Mouse (Mus musculus): ENCODE results near the gene Abtb2.
A peak's percentile ranks its signal among the peaks of the same experiment; 100 is the strongest.

The Abtb2 gene

DNA sequence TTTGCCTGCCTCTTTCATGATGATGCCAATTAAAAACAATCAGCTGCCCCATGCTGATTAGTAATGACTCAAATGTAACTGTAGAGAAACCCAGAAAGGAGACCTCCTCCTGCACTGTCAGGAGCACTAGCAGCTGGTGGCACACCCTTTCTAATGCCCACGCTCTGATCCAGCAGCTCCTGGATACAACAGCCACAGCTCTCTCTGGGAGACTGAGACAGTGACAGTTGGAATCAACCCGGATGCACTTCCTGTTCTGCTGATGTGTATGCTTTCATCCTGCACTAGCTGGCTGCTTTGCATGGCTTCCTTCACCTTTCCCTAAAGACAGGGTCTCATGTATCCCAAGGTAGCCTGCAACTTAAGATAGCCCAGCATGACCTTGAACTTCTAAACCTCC is 180.0 kb downstream of the Abtb2 start:
- no peak for DNase-seq

DNA sequence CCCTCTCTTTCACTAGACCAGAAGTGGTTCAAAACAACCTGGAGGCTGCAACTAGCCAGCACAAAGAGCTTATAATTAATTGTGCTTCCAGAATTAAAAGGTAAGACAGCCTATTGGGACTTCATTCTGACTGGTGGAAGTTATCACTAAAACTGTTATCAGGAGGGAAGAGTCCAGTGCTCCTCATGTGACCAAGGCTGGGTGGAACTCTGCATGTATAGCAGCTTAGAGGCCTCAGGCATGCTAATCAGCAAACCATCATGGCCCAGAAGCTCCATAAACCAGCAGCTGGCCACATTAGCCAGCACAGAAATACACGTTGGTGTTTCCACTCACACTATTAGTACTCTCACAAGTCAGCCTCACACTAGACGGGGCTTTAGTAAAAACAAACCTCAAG is 180.7 kb downstream of the Abtb2 start:
- no peak for DNase-seq

DNA sequence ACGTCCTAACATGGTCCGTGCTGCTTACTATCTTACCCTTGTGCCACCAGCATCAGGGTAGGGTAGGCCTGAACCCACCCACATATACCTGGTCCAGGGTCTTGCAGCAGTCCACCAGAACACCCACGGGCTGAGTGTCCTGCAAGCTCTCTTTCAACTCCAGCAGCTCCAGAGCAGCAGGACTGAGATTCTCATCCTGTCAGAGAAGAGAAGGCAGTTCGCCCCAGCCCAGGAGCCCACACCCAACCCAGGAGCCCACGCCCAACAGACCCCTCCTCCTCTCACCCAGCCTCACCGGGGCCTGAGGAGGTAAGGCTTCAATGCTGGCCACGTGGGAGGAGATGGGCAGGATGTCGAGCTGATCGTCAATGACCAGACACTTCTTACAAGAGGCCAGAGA is 181.8 kb downstream of the Abtb2 start:
- DNase-seq: no peak

DNA sequence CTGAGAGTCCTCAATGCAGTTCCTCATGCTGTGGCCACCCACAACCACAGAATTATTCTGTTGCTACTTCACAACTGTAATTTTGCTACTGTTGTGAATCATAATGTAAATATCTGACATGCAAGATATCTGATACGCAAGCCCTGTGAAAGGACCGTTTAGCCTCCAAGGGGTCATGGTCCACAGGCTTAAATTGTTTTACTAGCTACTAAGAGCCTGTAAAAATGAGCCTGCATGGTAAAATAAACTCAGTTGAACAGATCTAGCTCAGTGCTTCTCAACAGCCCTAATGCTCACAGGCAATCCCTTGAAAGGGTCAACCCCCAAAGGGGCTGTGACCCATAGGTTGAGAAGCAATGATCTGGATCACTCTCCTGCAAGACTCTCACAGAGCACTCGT is 183.0 kb downstream of the Abtb2 start:
- no peak for DNase-seq

DNA sequence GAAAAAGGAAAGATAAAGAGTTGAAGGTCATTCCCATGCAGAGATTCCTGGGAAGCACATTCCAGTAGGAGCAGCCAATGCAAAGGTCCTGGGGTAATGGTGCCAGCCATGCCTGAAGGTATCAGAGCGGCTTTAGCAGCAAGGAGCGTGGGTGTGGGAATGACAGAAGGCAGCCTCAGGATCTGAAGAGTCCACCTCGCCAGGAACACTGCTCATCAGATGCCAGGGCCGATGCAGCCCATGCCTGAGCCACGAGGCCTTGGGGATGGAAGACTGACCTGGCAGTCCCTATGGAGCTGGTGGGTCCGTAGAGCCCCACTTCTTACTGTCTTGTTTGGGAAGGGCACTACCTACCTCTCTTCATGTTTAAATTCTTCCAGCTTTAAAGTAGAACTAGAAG is 185.7 kb downstream of the Abtb2 start:
- no peak for DNase-seq

DNA sequence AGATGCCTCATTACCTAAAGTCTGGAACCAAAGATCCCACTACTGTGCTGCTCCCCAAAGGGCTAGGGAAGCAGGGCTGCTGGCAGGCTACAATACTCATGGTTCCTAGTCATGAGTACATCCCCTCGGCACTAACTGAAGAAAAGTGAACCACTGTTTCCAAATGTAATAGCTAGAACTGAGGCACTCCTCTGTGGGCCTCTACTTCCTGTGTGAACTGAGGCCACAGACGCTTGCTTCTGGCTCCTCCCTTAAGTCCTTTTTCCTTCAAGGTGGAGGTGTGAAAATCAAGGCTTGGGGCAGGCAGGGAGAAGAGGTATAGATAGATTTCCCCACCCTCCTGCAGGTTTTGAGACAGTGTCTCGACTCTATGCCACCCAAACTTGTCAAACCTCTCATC is 188.5 kb downstream of the Abtb2 start:
- DNase-seq: no peak

DNA sequence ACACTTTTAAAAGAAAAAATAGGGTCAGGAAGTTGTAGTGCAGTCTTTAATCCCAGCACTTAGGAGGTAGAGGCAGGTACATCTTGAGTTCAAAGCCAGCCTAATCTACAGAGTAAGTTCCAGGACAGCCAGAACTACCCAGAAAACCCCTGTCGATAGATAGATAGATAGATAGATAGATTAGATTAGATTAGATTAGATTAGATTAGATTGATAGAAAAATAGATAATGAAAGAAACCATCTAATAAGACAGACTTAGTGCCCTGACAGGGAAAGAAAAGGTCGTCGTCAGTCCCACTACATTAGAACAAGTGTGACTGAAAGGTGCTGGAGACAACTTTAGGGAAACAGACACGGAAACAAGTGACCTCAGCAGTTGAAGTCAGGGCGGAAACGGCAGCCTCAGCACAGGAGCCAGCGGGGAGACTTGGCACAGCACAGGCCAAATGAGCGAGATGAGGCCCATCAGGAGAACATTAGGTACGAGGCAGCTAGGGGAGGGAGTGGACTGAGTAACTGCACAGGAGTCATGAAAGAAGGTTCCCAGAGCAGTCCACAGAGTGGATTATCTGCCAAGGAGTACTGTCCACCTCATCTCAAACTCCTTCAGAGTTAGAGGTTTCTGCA is 189.5 kb downstream of the Abtb2 start:
- no peak for DNase-seq

DNA sequence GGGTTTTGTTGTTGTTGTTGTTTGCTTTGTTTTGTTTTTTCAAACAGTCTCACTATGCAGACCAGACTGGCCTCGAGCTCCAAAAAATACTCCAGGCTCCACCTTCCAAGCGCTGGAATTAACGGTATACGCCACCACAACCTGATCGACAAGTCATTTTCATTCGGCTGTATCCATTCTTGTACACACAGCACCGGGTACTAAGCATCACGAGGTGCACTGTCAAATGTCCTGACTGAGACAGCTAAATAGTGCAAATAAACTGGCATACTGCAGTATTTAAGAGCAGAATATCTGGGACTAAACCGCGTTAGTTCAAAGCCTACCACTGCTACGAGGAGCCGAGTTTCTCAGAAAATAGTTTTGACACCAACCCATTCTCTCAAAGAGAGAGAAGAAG is 194.3 kb downstream of the Abtb2 start:
- no peak for DNase-seq

DNA sequence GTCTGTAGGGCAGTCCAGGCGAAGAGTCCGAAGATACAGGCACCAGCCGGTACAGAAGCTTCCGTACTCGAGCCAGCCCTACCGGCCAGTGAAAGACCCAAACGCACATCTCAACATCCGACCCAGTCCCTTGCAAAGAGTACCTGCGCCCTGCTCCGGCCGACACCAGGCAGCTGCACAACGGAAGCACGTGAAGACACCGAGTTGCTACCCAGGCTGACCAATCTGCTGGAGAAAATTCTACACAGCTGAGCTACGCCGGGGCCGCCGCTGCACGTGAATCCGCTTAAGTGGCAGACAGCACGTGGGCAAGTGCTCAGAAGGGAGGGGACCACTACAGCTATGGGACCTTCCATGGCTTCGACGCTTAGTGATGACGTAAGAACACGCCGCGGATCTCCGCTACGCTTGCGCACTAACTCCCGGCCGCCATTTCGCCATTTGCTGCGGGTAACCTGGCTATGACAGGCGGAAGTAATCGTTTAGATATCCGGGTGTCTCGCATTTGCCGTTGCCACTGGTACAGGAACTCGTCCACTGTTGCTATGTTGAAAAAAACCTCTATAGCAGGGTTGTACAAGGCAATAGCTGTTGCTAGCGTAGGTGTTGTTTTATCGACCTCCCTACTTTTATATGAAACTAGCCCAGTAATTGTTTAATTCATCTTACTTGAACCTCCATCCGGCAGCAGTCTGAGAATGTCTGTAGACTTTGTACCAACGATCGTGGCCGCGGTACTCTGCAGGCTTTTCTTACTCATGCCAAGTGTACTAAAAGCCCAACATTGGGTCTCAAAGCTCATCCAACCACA is 195.0 kb downstream of the Abtb2 start, which contains the start of gene Nat10:
Gene Nat10 (minus strand): TSS at position 365 of the 811 bp plus-strand sequence.
- peak; percentile 98 for DNase-seq

DNA sequence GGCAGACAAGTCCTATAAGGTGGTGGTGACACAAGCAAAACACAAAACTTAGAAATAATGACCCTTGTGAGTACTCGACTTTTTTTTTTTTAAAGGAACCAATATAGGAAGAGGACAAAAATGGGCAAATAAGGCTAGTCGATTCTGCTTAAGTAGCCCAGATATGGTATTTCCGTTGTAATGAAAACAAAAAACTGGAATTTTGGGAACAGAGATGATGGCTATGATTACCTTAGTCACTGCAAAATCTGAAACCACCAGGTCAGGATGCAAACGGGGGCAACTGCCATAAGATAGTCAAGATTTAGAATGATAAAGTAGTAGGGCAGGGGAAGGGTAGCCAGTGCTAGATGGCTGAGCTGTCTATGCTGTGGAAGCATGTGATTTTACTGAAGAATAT is 195.9 kb downstream of the Abtb2 start:
- no peak for DNase-seq

DNA sequence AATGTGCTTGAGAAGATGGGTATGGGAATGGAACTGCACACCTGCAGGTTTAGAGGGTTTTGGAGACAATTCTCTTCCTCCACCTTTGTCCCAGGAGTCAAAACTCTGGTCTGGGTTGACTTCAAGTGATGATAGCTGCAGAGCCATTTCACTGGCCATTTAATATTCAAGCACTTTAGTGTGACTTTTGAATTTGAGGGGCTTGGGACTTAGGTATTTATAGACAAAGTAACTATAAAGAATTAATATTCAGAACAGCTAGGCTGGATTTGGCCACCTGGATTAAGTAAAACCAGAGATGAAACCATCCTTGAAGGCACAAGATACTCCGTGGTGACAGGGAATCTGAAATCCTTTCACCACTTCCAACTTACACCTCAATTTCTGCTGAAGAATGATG is 196.4 kb downstream of the Abtb2 start:
- no peak for DNase-seq

All from thymus, postnatal 14 days (tissue).